Mouse (Mus musculus): ENCODE data around the gene Ssh1.

- TF ChIP-seq GATA1 (IDR thresholded peaks at IDR 0.05; ENCODE audit: borderline replicate concordance, low read length) (no peak), FLI1 (IDR thresholded peaks at IDR 0.05; ENCODE audit: low read length) (no peak)
Observed at GRCm38 (mm10) chr5:113892005-113892404, 101.7 kb downstream of the Ssh1 start.

Measured in megakaryocyte, embryonic 14.5 days (primary cell).